Mouse (Mus musculus) erythroblast, embryonic 14.5 days (primary cell): Measurements from ENCODE around the gene Rai14. TPM values are rescaled to one million over a fixed set of nuclear protein-coding genes. Genes with fewer than 3 reads are reported as not detected.
A peak's percentile ranks its signal among the peaks of the same experiment; 100 is the strongest.

ENCODE experiments used
- H3K27me3 ChIP-seq: 2 replicates; pipeline ENCODE4 v1.6.1; 2012; ENCODE audit warnings: inconsistent platforms; ENCODE audit not compliant: control insufficient read depth
- H3K36me3 ChIP-seq: 2 replicates; pipeline ENCODE4 v1.6.1; 2012; ENCODE audit warnings: mild to moderate bottlenecking, inconsistent platforms; ENCODE audit not compliant: control insufficient read depth
- H3K4me1 ChIP-seq: 2 replicates; pipeline ENCODE4 v1.6.1; 2012; ENCODE audit warnings: inconsistent platforms; ENCODE audit not compliant: control insufficient read depth
- H3K4me3 ChIP-seq: replicated peaks from 2 replicates; pipeline ENCODE3; 2012; ENCODE audit warnings: moderate library complexity, mild to moderate bottlenecking, inconsistent platforms
- H3K9me3 ChIP-seq: 2 replicates; pipeline ENCODE4 v1.6.1; 2012; ENCODE audit warnings: low read length, inconsistent platforms, mixed read lengths; ENCODE audit not compliant: control insufficient read depth
- GATA1 ChIP-seq: IDR thresholded peaks from 2 replicates; pipeline ENCODE4 v1.6.1; 2012; ENCODE audit warnings: low read length, inconsistent platforms, mixed read lengths
- TAL1 ChIP-seq: IDR thresholded peaks from 3 replicates; pipeline ENCODE4 v1.6.1; 2012; ENCODE audit warnings: low read length, inconsistent platforms, mixed read lengths
- polyA plus RNA-seq: library from polyadenylated mRNA; stranded (reverse); fragments of >175 nt; gene quantifications from 2 replicates; pipeline ENCODE4 v1.2.3, GENCODE M21; 2012

Rai14 gene
- polyA plus RNA-seq, 1 experiment = not detected

- no peaks in the 10 kb centered on the region for H3K9me3 ChIP-seq
- H3K4me3 ChIP-seq = peak overlapping the region; percentile 56
- TF ChIP-seq TAL1 (no peak), GATA1 (no peak)
- H3K4me1 ChIP-seq = peaks cover 10% of the 10 kb centered on the region
- no peaks in the 10 kb centered on the region for H3K36me3 ChIP-seq
- H3K27me3 ChIP-seq = peaks cover 40% of the 10 kb centered on the region
These were observed 698 bp upstream of the Rai14 start for GRCm38 (mm10) chr15:10715139-10715505.

GRCm38 (mm10) chr15:10713626-10714316 is 653 bp downstream of the Rai14 start:
- no peaks in the 10 kb centered on the region for H3K9me3 ChIP-seq
- peaks cover 10% of the 10 kb centered on the region for H3K4me1 ChIP-seq
- peaks cover 40% of the 10 kb centered on the region for H3K27me3 ChIP-seq
- TF ChIP-seq TAL1 (no peak), GATA1 (no peak)
- no peaks in the 10 kb centered on the region for H3K36me3 ChIP-seq
- H3K4me3 ChIP-seq = peak overlapping the region; percentile 56

GRCm38 (mm10) chr15:10713181-10713625 is 1.2 kb downstream of the Rai14 start:
- H3K4me1 ChIP-seq = peaks cover 10% of the 10 kb centered on the region
- no peak for TF ChIP-seq TAL1
- no peak for TF ChIP-seq GATA1
- peaks cover 40% of the 10 kb centered on the region for H3K27me3 ChIP-seq
- H3K36me3 ChIP-seq = no peaks in the 10 kb centered on the region
- peak overlapping the region; percentile 56 for H3K4me3 ChIP-seq
- H3K9me3 ChIP-seq = no peaks in the 10 kb centered on the region

DNA sequence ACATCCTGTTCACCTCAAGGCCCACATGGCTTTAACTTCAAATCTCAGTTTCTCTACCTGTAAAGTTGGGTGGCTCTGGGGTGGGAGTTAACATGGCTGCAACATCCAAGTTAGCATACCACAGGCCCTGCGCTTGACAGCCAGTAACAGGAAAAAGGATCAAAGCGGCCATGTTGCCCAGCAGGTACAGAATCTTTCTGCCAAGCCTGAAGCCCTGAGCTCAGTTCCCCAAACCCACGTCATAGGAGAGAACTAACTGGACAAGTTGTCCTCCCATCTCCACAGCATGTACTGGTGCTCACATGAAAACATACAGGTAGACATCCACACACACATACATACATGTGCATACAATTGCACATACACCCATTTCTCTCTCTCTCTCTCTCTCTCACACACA is 2.1 kb downstream of the Rai14 start:
- no peaks in the 10 kb centered on the region for H3K36me3 ChIP-seq
- H3K9me3 ChIP-seq = no peaks in the 10 kb centered on the region
- peaks cover 10% of the 10 kb centered on the region for H3K4me1 ChIP-seq
- TF ChIP-seq TAL1 (no peak), GATA1 (no peak)
- no peak overlapping the region for H3K4me3 ChIP-seq
- H3K27me3 ChIP-seq = peaks cover 40% of the 10 kb centered on the region

DNA sequence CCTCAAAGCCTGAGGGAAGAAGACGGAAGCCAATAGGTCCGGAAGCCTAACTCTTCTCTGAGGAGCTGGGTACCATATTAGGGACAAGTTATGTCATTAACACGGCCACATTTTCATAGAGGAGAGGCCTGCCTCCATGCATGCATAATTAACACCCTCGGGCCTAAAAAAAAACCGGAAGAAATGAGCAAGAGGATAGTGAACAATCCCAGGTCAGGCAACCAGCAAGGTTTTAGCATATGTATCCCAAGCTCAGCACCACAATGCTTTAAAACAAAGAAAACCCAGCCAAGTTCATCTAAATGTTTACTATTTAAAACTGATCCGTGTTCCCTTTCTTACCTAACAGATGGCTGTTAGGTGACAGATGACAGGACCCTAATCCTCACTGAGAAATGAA is 3.2 kb downstream of the Rai14 start:
- H3K27me3 ChIP-seq = peaks cover 39% of the 10 kb centered on the region
- no peaks in the 10 kb centered on the region for H3K36me3 ChIP-seq
- no peaks in the 10 kb centered on the region for H3K9me3 ChIP-seq
- no peak for TF ChIP-seq GATA1
- no peak for TF ChIP-seq TAL1
- H3K4me3 ChIP-seq = no peak overlapping the region
- peaks cover 10% of the 10 kb centered on the region for H3K4me1 ChIP-seq

GRCm38 (mm10) chr15:10708591-10709272 is 5.7 kb downstream of the Rai14 start:
- Histone ChIP-seq H3K4me3 (no peak overlapping the region), H3K36me3 (no peaks in the 10 kb centered on the region), H3K4me1 (peaks cover 2% of the 10 kb centered on the region; the same call in 1 of the 2 replicates), H3K9me3 (no peaks in the 10 kb centered on the region), H3K27me3 (peaks cover 16% of the 10 kb centered on the region)
- TF ChIP-seq TAL1 = no peak
- TF ChIP-seq GATA1 = no peak

- Histone ChIP-seq H3K4me3 (no peak overlapping the region), H3K36me3 (no peaks in the 10 kb centered on the region), H3K4me1 (no peaks in the 10 kb centered on the region), H3K27me3 (peaks cover under 1% of the 10 kb centered on the region; the same call in 1 of the 2 replicates), H3K9me3 (no peaks in the 10 kb centered on the region)
- no peak for TF ChIP-seq GATA1
- TF ChIP-seq TAL1 = no peak
These were observed 7.3 kb downstream of the Rai14 start for GRCm38 (mm10) chr15:10707109-10707508.

GRCm38 (mm10) chr15:10706414-10706813 is 8.0 kb downstream of the Rai14 start:
- TF ChIP-seq GATA1 (no peak), TAL1 (no peak)
- Histone ChIP-seq H3K4me1 (no peaks in the 10 kb centered on the region), H3K27me3 (no peaks in the 10 kb centered on the region), H3K4me3 (no peak overlapping the region), H3K9me3 (no peaks in the 10 kb centered on the region), H3K36me3 (no peaks in the 10 kb centered on the region)

- Histone ChIP-seq H3K36me3 (no peaks in the 10 kb centered on the region), H3K27me3 (no peaks in the 10 kb centered on the region), H3K9me3 (no peaks in the 10 kb centered on the region), H3K4me3 (no peak overlapping the region), H3K4me1 (no peaks in the 10 kb centered on the region)
- TF ChIP-seq TAL1 = no peak
- no peak for TF ChIP-seq GATA1
These were observed 8.7 kb downstream of the Rai14 start for GRCm38 (mm10) chr15:10705752-10706151.

DNA sequence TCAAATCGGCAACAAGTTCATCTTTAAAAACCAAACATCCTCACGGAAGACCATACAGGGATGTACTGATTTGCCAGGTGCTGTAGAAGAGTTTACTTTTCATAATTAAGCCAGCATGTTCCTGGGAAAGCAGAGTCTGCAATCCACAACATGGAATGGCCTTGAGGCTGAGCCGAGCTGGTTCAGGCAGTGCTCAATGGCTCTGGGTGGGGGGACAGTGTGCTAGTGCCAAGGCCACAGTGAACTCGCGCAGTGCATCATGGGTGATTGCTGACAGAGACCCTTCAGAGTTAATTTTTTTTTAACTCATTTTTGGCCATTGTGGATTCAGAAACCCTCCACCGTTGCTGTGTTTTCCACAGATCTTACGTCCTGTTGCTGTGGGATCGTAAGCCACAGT is 10.1 kb downstream of the Rai14 start:
- Histone ChIP-seq H3K36me3 (no peaks in the 10 kb centered on the region), H3K9me3 (no peaks in the 10 kb centered on the region), H3K4me3 (no peak overlapping the region), H3K27me3 (no peaks in the 10 kb centered on the region), H3K4me1 (no peaks in the 10 kb centered on the region)
- TF ChIP-seq TAL1 (no peak), GATA1 (no peak)
